Mouse (Mus musculus): Measurements from ENCODE around the gene Gdap1l1.
"Not testable (repeated sequence)": the region's sequence is repeated elsewhere in the genome, so short reads cannot be mapped to it uniquely, and the experiment has no call there.

The Gdap1l1 gene

DNA sequence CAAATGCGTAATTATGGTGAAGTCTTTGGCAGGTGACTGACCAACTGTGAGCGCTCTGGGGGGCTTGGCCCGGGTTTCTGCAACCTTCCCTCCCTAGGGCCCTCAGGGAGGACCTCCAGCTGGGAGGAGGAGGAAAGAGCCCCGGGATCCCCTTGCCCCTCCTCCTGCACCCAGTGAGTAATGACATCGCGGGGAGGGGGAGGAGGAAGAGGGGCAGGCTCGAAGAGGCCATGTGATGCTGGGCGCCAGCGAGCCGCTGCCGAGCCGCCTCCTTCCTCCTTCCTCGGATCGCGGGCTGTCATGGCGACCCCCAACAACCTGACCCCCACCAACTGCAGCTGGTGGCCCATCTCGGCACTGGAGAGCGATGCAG, at the start of gene Gdap1l1:
Gene Gdap1l1 (plus strand): TSS at position 231 of the 373 bp plus-strand sequence.
- DNase-seq (ENCODE audit: low read depth, low spot score) = no peak

DNA sequence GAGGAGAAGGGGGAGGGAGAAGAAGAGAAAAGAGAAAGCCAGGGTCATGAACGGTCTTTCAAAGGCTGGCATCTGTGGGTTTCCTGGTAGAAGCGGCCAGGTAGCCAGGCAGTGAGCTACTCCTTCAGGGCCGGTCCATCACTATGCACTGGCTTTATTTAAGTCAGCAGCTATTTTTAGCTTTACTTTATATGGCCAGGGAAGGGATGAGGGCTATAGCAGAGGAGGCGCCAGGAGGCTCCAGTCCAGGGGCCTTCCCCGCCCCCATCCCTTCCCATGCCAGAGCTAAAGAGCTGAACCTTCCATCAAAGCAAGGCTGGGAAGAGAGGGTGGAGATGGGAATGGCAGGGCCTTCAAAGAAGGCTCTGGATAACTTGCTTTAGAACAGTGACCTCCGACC, 45.8 kb upstream of the Gdap1l1 start:
- DNase-seq (ENCODE audit: low read depth, low spot score) = peak; percentile 88

DNA sequence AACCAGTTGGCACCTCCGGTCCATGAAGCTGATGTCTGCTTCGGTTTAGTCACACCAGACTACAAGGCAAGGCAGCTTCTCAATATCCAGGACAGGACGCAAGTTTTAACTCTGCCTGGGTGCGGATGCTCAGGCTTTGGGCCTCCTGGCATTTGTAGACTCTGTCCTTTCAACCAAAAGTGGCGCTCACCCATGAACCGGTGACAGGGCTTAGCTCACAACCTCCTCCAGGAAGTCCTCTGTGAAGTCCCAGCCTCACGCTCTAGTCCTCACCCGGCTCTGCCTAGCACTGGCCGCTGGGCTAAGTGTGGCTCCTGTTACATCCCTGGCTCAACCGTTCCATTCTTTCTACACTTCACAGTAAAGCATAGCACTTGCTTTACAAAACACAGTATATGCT, 45.0 kb upstream of the Gdap1l1 start:
- no peak for DNase-seq (ENCODE audit: low read depth, low spot score)

GRCm38 (mm10) chr2:163393976-163394375, 44.3 kb upstream of the Gdap1l1 start:
- DNase-seq (ENCODE audit: low read depth, low spot score) = peak; percentile 86

GRCm38 (mm10) chr2:163394977-163395376, 43.3 kb upstream of the Gdap1l1 start:
- no peak for DNase-seq (ENCODE audit: low read depth, low spot score)

DNA sequence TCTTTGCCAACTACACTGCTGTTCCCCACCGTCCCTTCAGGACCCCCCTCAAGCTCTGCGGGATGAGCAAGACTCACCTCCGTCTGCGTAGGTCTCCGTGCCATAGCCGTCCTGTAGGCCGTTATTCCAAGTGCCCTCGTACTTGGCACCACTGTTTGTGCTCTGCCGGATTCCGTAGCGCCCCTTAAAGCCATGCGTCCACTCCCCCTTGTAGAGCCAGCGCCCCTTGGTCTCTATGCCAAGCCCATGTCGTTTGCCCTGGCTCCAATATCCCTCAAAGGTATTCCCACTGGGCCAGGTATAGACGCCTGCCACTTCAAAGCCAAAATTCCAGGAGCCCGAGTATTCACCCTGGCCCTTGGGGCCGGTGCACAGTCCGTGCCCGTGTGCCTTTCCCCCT, 41.2 kb upstream of the Gdap1l1 start:
- no peak for DNase-seq (ENCODE audit: low read depth, low spot score)

- peak; percentile 93 for DNase-seq (ENCODE audit: low read depth, low spot score)
Measured at GRCm38 (mm10) chr2:163397905-163398304, 40.4 kb upstream of the Gdap1l1 start, which contains the start of gene Jph2. Jph2 (minus strand) TSS chr2:163397993.

DNA sequence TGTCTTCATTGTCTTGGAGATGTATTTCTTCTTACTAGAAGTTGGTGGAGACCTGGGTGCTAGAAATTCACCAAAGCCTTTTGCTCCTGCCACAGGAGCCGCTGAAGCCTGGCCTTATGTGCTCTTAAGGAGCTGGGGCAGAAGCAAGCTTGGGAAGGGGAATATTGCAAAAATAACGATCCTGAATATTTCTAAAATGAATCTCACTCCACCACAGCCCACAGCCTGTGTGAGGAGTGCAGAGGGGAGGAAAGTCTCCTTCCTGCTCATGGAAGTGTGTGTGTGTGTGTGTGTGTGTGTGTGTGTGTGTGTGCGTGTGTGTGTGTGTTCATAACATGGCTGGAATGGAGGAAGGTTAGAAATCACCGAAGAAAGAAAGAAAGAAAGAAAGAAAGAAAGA, 39.5 kb upstream of the Gdap1l1 start:
- DNase-seq (ENCODE audit: low read depth, low spot score) = no peak

- no peak for DNase-seq (ENCODE audit: low read depth, low spot score)
Measured at GRCm38 (mm10) chr2:163399222-163399621, 39.1 kb upstream of the Gdap1l1 start.

- peak; percentile 81 for DNase-seq (ENCODE audit: low read depth, low spot score)
Measured at GRCm38 (mm10) chr2:163401221-163401620, 37.1 kb upstream of the Gdap1l1 start.

DNA sequence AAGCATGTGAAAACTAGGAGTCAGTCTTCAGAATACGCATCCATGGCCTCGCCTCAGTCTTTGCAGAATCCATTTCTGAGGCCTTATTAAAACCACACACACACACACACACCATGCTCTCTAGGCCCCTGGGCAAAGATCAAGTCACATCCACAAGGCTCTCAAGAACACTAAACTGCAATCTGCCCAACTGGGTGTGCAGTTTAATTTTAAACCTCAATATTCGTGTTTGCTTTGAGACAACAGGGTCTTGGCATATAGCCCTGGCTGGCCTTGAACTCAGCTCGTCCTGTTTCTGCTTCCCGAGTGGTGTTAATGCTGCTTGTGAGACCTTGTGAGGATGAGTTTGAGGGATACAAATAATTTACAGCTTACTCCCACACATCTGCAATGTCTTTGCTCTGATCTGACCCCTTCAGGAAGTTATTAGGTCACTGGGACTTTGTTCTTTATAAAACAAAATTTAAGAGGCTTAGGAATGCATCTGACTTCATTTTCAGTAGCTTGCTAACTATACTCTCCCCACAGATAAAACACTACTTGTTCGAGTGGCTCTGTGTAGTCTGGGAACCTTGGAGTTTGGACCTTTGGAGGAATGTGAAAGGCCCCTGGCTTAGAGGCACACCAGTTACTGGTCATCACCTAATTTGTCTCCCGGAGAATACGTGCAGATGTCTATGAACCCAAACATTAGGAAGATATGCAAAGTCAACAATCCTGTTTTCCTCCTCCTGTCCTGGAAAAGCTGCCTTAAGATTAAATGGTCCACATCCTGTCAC, 34.0 kb upstream of the Gdap1l1 start:
- no peak for DNase-seq (ENCODE audit: low read depth, low spot score)

DNA sequence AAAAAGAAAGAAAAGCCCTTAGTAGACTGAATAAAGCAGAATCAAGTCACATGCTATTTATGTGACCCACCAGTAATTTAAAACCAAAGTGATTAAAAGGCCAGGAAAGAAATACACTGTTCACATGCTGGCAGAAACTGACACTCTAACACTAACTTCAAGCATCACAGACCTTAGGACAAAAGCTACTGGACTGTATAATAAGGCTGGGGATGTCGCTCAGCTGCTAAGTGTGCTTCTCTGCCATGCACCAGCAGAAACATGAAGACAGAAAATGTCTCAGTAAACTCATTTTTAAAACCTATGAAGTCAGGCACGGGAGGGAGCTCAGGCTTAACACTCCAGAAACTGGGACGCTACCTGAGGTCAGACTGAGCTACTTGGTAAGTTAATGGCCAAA, 28.1 kb upstream of the Gdap1l1 start:
- DNase-seq (ENCODE audit: low read depth, low spot score) = no peak

- not testable (repeated sequence) for DNase-seq (ENCODE audit: low read depth, low spot score)
Measured at GRCm38 (mm10) chr2:163411344-163411743, 26.9 kb upstream of the Gdap1l1 start.

DNA sequence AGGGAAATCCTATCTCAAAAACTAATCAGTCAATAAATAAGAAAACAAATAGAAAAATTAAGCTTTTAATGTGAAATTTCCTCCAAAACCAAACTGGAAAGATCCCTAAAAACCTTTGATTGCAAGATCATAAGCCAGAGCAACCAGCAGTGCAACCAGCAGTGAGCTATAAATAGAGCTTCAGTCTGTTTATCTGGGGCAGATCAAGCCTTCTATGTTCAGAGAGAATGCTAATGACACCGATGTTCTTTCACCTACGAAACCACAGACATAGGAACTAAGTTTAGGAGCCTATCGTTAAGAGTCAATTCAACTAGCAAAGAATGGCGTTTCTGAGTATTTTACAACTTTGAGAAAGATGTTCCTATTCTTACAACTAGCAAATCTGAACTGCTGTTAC, 26.4 kb upstream of the Gdap1l1 start:
- DNase-seq (ENCODE audit: low read depth, low spot score) = no peak

GRCm38 (mm10) chr2:163412419-163412818, 25.9 kb upstream of the Gdap1l1 start:
- DNase-seq (ENCODE audit: low read depth, low spot score) = no peak

DNA sequence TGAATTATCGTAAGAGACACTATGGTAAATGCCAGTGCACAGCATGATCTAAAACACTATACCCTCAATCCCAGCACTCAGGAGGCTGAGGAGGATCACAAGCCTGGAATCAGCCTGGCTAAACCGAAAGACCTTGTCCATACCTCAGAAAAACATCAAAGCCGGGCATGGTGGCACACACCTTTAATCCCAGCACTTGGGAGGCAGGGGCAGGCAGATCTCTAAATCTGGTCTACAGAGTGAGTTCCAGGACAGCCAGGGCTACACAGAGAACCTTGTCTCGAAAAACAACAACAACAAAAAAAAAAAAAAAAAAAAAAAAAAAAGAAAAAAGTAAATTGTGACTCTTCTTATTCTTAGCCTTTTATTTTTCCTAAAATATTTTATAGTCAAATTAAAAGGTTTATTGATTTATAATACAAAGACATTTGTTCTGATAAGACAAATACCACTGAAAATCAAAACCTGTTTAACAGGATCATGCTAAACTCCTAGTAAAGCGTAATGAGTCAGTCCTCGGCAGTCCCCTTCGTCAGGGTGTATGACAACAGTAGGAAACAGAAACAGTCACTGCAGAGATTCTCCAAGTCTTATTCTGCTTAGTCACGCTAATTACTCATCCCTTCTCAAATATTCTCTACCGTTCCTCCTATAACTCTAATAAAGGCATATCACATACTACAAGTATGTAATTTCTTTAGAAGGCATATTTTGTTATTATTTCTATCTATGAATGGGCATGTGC, 25.3 kb upstream of the Gdap1l1 start:
- DNase-seq (ENCODE audit: low read depth, low spot score) = no peak

DNA sequence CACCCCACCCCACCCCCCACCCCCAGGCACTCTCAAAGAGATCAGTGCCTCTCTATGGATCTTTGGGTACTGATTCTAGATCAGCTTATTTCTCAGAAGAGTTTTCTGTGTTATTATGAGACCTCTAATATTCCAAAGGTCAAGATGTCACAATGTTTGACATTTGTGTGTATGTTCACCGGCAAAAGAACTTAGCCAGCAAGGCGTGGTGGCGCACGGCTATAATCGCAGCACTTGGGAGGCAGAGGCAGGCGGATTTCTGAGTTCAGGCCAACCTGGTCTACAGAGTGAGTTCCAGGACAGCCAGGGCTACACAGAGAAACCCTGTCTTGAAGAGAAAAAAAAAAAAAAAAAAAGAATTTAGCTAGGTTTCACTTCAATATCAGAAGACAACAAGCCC, 21.2 kb upstream of the Gdap1l1 start:
- DNase-seq (ENCODE audit: low read depth, low spot score) = no peak

- DNase-seq (ENCODE audit: low read depth, low spot score) = no peak
Measured at GRCm38 (mm10) chr2:163417830-163418229, 20.4 kb upstream of the Gdap1l1 start.

DNA sequence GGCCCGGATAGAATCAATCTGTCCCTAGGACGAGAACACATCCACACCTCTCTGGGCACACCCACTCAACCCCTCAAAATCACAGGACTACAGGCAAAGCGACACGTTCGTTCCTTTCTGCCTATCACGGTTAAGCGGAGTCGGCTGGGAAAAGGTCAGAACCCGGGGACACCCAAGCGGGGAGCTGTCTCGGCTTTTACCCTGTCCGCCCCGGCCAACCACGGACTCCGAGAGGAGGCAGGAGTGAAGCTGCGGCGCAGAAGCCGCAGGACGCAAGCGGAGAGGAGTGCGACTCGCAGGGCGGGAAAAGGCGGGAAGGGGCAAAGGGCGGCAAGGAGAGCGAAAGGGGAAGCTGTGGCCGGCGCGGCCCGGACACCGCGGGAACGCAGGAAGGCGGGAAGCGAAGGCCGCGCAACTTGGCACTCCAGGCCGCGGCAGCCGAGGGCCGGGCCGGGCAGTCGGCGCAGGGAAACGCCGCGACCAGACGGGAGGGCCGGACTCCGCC, 19.4 kb upstream of the Gdap1l1 start:
- DNase-seq (ENCODE audit: low read depth, low spot score) = peak; percentile 34

- peak; percentile 100 for DNase-seq (ENCODE audit: low read depth, low spot score)
Measured at GRCm38 (mm10) chr2:163419346-163420045, 18.8 kb upstream of the Gdap1l1 start.

- no peak for DNase-seq (ENCODE audit: low read depth, low spot score)
Measured at GRCm38 (mm10) chr2:163420366-163420886, 17.9 kb upstream of the Gdap1l1 start.

Measured in skeletal muscle tissue, adult 2 months (tissue).